Mouse (Mus musculus) embryonic fibroblast, embryonic 13.5 days (primary cell): ENCODE data around the gene Hk3. TPM values are rescaled to one million over a fixed set of nuclear protein-coding genes. Genes with fewer than 3 reads are reported as not detected.
A peak's percentile ranks its signal among the peaks of the same experiment; 100 is the strongest.

Source experiments
- H3K27ac ChIP-seq: 2 replicates; pipeline ENCODE4 v1.5.1; 2012; ENCODE audit warnings: low read length, control low read depth, inconsistent platforms; ENCODE audit not compliant: insufficient read depth
- H3K4me1 ChIP-seq: 2 replicates; pipeline ENCODE4 v1.6.1; 2011; ENCODE audit warnings: low read length; ENCODE audit not compliant: control insufficient read depth, insufficient read depth
- H3K4me3 ChIP-seq: 2 replicates; pipeline ENCODE4 v1.5.1; 2011; ENCODE audit warnings: mild to moderate bottlenecking, control low read depth, low read length; ENCODE audit not compliant: insufficient read depth
- CTCF ChIP-seq: IDR thresholded peaks from 2 replicates; pipeline ENCODE4 v1.5.1; 2011; ENCODE audit warnings: mild to moderate bottlenecking, control low read depth, low read length, moderate library complexity, borderline replicate concordance; ENCODE audit not compliant: insufficient read depth
- POLR2A ChIP-seq: IDR thresholded peaks from 2 replicates; pipeline ENCODE4 v1.6.1; 2011; ENCODE audit warnings: low read depth, mild to moderate bottlenecking, control low read depth, low read length, moderate library complexity
- polyA plus RNA-seq: library from polyadenylated mRNA; stranded (reverse); fragments of >200 nt; gene quantifications from 2 replicates; pipeline ENCODE4 v1.2.4, GENCODE M21; 2011; ENCODE audit warnings: low read depth; ENCODE audit not compliant: missing spikeins, insufficient read length

Hk3 gene
- polyA plus RNA-seq, 1 experiment: 0.47 TPM

DNA sequence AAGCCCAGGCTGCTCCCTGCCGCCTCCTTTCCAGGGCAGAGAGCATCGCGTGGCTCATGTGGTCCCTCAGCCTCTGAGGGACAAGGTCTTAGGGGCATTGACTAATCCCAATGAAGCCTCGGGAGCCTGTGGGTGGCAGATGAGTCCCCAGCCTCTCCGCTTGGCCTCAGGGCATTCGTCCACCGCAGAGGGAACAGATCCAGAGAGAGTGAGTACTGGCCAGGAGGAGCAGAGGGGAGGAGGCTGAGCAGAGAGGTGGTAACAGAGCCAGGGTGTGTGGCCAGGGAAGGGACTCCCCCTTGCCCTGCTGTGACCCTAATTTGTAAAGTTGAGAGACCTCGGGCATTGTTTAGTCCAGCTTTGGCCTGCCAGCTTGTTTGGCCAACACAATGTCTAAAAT lies 42.4 kb downstream of the Hk3 start:
- Histone ChIP-seq H3K27ac (no peak overlapping the region), H3K4me3 (no peak overlapping the region)

DNA sequence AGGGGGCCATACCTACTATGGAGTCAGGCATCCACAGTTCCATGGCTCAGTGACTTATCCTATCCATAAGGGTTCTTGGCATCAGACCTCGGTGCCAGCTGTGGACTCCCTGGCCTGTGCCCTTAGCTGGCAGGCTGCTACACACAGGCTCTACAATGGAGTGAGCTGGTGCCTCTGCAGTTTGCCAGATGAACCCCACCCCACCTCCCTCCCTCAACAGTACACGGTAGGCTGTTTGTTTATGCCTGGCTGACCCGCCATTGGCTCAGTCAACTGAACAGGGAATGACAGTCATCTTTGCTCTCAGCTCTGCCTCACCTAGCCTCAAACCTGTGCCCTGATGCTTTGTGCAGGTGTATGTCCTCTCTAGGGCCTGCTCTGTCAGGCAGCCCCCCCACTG lies 45.6 kb downstream of the Hk3 start:
- H3K4me3 ChIP-seq: no peak overlapping the region
- TF ChIP-seq POLR2A: no peak
- no peak for TF ChIP-seq CTCF
- no peak overlapping the region for H3K27ac ChIP-seq
- H3K4me1 ChIP-seq: no peaks in the 10 kb centered on the region

More for the DNA sequence above, 42.4 kb downstream of the Hk3 start:
- H3K4me1 ChIP-seq: no peaks in the 10 kb centered on the region
- TF ChIP-seq CTCF: no peak
- TF ChIP-seq POLR2A: no peak

DNA sequence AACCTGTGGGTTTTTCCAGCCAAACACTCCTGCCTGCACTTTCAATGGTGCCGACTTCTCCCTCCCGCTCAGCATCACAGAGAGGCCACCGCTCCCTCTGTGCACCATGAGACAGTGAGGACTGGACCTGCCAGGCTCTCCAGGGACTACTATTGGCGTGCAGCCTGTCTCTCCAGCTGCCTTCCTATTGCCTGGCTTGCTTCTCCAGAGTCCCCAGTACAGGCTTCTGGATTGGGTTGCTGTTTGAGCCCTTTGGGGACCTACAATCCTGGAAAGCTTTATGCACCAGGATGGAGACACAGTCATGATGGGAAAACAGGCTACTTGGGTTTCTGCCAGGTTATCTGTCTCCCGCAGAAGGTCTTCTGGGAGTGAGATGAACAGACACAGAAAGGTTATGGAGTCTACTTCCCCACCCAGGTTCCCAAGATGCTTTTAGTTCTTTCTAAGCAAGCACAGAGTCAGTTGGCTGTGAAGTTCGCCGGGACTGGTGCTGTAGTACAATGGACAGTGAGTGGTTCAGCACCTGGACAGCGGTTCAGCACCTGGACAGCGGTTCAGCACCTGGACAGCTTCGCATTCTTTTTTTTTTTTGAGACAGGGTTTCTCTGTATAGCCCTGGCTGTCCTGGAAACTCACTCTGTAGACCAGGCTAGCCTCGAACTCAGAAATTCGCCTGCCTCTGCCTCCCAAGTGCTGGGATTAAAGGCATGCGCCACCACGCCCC lies 50.5 kb downstream of the Hk3 start:
- TF ChIP-seq CTCF (peak; percentile 55; the same call in 1 of the 2 replicates), POLR2A (no peak)
- Histone ChIP-seq H3K27ac (no peak overlapping the region), H3K4me1 (no peaks in the 10 kb centered on the region; the same call in 1 of the 2 replicates), H3K4me3 (no peak overlapping the region)

- TF ChIP-seq CTCF: no peak
- TF ChIP-seq POLR2A: no peak
- Histone ChIP-seq H3K27ac (no peak overlapping the region), H3K4me1 (no peaks in the 10 kb centered on the region; the same call in 1 of the 2 replicates), H3K4me3 (no peak overlapping the region)
Observed at GRCm38 (mm10) chr13:54969513-54969912, 51.7 kb downstream of the Hk3 start.

DNA sequence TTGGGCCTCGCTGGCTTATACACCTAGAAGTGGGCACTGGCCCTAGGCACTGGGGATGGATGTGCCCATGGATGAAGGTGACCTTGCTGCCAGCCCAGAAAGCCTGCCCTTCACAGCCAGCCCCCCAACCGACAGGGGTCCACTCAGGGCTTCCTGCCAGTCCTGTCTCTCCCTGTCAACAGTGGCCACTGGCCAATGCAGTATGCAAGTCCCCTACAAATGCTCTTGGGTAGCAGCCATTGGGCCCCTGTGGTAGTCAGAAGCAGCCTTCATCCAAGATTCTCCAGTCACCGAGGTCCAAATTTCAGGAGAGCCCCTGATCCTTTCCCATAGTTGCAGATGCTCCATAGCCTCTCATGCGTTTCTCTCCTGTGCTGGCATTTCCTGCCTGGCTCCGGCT lies 52.5 kb downstream of the Hk3 start:
- H3K4me1 ChIP-seq: no peaks in the 10 kb centered on the region; the same call in 1 of the 2 replicates
- TF ChIP-seq CTCF (no peak), POLR2A (no peak)
- no peak overlapping the region for H3K4me3 ChIP-seq
- no peak overlapping the region for H3K27ac ChIP-seq

GRCm38 (mm10) chr13:54967501-54967900 lies 53.7 kb downstream of the Hk3 start:
- H3K4me3 ChIP-seq: no peak overlapping the region
- H3K4me1 ChIP-seq: no peaks in the 10 kb centered on the region; the same call in 1 of the 2 replicates
- no peak overlapping the region for H3K27ac ChIP-seq
- no peak for TF ChIP-seq POLR2A
- TF ChIP-seq CTCF: no peak

GRCm38 (mm10) chr13:54965256-54965655 lies 55.9 kb downstream of the Hk3 start:
- TF ChIP-seq POLR2A: no peak
- TF ChIP-seq CTCF: no peak
- Histone ChIP-seq H3K4me1 (no peaks in the 10 kb centered on the region; the same call in 1 of the 2 replicates), H3K27ac (no peak overlapping the region), H3K4me3 (no peak overlapping the region)

DNA sequence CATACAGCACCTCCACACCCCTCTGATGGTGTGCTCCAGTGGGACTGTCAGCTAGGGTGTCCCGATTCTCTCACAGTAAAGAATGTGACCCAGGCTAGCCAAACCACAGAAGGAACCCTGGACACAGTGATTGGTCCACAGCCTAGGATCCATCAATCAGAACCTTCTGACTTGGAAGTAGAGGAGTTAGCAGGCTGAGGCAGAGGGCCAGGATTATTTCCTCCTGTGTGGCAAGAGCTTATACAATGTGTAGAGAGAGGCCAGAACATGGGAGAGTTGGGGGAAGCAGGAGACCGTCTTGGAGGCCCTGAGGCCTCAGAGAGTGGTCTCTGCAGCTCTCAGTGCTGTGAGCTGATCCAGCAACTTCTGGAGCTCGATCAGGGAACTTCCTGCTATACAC lies 60.7 kb downstream of the Hk3 start:
- Histone ChIP-seq H3K27ac (no peak overlapping the region), H3K4me1 (no peaks in the 10 kb centered on the region; the same call in 1 of the 2 replicates), H3K4me3 (no peak overlapping the region)
- TF ChIP-seq POLR2A (no peak), CTCF (no peak)

- no peak overlapping the region for H3K4me3 ChIP-seq
- H3K4me1 ChIP-seq: no peaks in the 10 kb centered on the region; the same call in 1 of the 2 replicates
- TF ChIP-seq CTCF: no peak
- TF ChIP-seq POLR2A: no peak
- no peak overlapping the region for H3K27ac ChIP-seq
Observed at GRCm38 (mm10) chr13:54959842-54960241, 61.3 kb downstream of the Hk3 start.

DNA sequence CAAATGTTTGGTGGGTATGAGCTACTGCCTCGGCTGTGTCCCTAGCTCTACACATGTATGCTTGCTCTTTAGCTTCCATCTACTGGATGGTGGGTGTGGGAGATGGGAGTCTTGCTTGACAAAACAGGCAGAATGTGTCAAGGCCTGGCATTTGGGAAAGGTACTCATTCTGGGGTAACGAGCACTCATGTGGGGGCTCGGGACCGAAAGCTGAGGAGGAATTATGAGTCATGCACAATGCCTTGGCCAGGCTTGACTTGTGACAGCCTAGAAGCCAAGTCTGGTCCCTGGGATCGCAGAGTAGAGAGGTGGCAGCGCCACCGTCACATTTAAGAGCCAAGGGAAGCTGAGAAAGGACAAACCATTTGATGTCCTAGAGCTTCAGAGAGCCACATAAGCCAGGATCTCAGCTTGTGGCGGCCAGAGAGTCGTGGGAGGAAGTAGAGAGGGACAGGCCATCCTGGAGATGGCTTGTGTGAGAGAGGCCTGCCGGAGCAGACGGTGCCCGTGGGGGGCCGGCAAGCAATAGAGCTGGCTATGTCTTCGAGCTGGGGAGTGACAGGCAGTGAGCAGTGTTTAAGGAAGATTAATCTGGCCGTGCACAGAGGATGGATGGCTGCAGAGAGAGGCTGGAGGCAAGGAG lies 62.0 kb downstream of the Hk3 start:
- no peaks in the 10 kb centered on the region; the same call in 1 of the 2 replicates for H3K4me1 ChIP-seq
- no peak overlapping the region for H3K27ac ChIP-seq
- H3K4me3 ChIP-seq: no peak overlapping the region
- no peak for TF ChIP-seq POLR2A
- TF ChIP-seq CTCF: no peak
